Mouse (Mus musculus): Measurements from ENCODE around the gene Ttc28. TPM values are rescaled to one million over a fixed set of nuclear protein-coding genes. Genes with fewer than 3 reads are reported as not detected.

Ttc28 gene
- polyA plus RNA-seq, 1 experiment from 2014 or later = 21.3 TPM

DNA sequence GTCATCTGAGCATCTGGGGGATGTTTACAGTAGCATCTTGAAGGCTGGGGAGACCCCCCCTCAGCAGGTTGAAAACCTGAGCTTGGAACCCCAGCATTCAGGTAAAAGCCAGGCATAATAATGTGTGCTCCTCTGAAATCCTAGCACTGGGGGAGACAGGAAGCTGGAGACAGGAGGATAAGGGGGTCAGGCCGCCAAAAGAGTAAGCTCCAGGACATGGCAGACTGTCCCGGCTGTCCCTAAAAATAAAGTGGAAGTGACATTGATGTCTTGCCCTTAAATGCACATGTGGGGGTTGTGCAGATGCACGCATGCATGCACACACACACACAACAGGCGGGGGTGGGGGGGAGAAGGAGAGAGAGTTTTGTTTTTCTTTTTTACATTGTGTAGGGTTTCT is 118.7 kb downstream of the Ttc28 start:
- peaks cover 21% of the 10 kb centered on the region for H3K4me1 ChIP-seq (replicated peaks)

DNA sequence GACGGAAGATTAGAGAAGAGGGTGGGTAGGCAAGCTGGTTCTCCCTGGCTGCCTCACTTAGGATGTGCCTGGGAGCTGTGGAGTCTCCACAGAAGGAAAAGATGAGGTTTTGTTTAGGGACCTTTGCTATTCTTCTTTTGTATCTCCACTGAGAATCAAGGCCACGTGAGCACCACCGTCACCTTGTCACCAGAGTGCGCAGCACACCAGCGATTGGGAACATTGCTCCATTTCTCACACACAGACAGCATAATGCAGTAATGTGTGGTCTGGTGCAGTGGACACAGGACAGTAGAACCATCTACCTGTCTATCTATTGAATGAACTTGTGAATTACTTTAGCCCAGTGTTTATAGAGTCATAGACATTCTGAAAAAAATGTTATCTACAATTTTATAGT is 121.3 kb downstream of the Ttc28 start:
- Histone ChIP-seq H3K36me3 (no peaks in the 10 kb centered on the region), H3K4me2 (replicated peaks) (no peak overlapping the region), H3K27ac (no peak overlapping the region), H3K9ac (replicated peaks) (no peak overlapping the region), H3K27me3 (no peaks in the 10 kb centered on the region), H3K9me3 (no peaks in the 10 kb centered on the region), H3K4me3 (replicated peaks) (no peak overlapping the region), H3K4me1 (replicated peaks) (peaks cover 22% of the 10 kb centered on the region)
- ATAC-seq = no peak
- WGBS = 69% methylated on average over 5 of the region's 5 CpGs

More for the DNA sequence above, 118.7 kb downstream of the Ttc28 start:
- WGBS = 72% methylated on average over 4 of the region's 4 CpGs
- Histone ChIP-seq H3K9ac (replicated peaks) (no peak overlapping the region), H3K4me3 (replicated peaks) (no peak overlapping the region), H3K36me3 (no peaks in the 10 kb centered on the region), H3K9me3 (no peaks in the 10 kb centered on the region), H3K27me3 (no peaks in the 10 kb centered on the region), H3K4me2 (replicated peaks) (no peak overlapping the region), H3K27ac (no peak overlapping the region)
- no peak for ATAC-seq

DNA sequence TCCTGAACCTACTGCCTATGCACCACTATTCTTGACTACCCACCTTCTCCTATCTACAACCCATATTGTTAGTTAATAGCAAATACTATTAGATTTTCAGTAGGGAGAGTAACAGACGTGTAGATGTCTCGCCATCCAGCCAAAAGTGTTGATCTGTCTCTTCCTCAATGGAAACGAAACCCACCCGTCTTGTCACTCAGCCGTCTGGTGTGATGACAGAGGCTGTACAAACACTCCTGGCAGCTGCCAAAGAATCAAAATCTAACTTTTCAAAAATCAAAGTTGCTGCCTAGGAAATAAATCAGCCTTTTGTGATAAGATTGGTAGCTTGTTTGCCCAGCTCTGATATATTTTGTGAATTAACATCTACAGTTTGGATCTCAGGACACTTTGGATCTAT is 123.6 kb downstream of the Ttc28 start:
- WGBS = 95% methylated on average over 5 of the region's 5 CpGs
- ATAC-seq = no peak
- Histone ChIP-seq H3K36me3 (no peaks in the 10 kb centered on the region), H3K4me3 (replicated peaks) (no peak overlapping the region), H3K9ac (replicated peaks) (no peak overlapping the region), H3K27ac (no peak overlapping the region), H3K27me3 (no peaks in the 10 kb centered on the region), H3K4me2 (replicated peaks) (no peak overlapping the region), H3K9me3 (no peaks in the 10 kb centered on the region), H3K4me1 (replicated peaks) (peaks cover 20% of the 10 kb centered on the region)

DNA sequence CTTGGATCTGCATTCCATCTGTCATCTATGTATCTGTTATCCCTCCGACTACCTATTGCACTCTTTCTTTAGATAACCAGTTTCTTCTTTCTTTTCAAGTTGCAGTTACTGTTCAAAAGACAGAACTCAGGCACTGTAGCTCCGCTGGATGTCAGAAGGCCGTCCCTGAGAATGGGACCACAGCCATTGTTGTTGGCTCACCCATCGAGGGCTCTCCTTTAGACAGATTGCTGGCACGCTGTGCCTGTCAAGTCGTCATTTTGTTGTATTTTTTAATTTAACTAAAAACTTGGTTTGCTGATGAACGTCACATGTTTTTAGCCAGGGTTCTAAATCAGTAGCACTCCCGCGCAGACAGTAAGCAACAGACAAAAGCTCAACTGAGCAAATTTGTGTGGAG is 124.1 kb downstream of the Ttc28 start:
- 90% methylated on average over 9 of the region's 9 CpGs for WGBS
- H3K9me3 ChIP-seq = no peaks in the 10 kb centered on the region
- H3K4me3 ChIP-seq (replicated peaks) = no peak overlapping the region
- H3K4me1 ChIP-seq (replicated peaks) = peaks cover 20% of the 10 kb centered on the region
- no peak overlapping the region for H3K9ac ChIP-seq (replicated peaks)
- no peak for ATAC-seq
- no peak overlapping the region for H3K27ac ChIP-seq
- H3K36me3 ChIP-seq = no peaks in the 10 kb centered on the region
- no peak overlapping the region for H3K4me2 ChIP-seq (replicated peaks)
- no peaks in the 10 kb centered on the region for H3K27me3 ChIP-seq

DNA sequence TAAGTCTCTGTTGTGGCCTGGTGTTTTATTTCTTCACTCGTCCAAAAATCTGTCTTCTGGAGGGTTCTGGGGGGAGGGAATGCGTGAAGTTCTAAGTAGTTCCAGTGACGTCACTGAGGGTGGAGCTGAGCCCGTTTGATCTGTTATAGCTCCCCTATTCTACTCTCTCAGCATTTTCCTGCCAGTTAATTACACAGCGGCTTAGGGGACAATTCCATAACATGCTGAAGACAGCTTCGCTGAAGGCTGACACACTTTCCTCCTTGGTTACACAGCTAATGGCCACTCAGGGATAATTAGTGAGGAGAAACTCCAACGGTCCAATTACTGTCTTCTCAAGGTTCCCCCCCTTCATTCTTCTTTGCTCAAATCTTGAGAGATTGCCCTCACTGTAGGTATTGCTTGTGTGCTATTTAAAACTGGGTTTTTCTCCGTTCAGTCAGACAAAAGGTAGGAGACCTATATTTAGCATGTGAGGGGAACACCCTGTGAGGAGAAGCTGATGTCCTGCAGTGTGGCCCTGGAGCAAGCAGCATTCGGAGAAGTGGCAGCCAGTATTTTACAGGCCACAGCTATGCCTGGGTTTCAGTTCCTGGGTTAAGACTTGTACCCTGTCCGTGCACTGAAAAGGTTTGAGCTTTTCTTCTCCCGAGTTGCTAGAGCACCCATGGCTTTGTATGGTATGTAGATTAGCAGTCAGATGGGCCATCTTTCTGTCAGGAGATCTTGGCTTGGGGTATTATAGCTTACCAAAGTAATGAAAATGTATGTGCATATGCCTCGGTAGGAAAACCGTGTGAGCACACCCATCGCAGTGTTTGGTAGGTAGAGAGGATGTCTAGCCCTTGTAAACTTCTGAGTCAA is 126.9 kb downstream of the Ttc28 start:
- H3K4me1 ChIP-seq (replicated peaks) = peaks cover 27% of the 10 kb centered on the region
- 57% methylated on average over 14 of the region's 14 CpGs for WGBS
- no peak overlapping the region for H3K4me3 ChIP-seq (replicated peaks)
- no peak overlapping the region for H3K9ac ChIP-seq (replicated peaks)
- H3K4me2 ChIP-seq (replicated peaks) = no peak overlapping the region
- H3K36me3 ChIP-seq = peaks cover 8% of the 10 kb centered on the region
- peak; percentile 43; the same call in 1 of the 2 replicates for ATAC-seq
- H3K27me3 ChIP-seq = no peaks in the 10 kb centered on the region
- peaks cover 4% of the 10 kb centered on the region; the same call in 1 of the 2 replicates for H3K9me3 ChIP-seq
- H3K27ac ChIP-seq = peak overlapping the region; percentile 49; the same call in 1 of the 2 replicates

DNA sequence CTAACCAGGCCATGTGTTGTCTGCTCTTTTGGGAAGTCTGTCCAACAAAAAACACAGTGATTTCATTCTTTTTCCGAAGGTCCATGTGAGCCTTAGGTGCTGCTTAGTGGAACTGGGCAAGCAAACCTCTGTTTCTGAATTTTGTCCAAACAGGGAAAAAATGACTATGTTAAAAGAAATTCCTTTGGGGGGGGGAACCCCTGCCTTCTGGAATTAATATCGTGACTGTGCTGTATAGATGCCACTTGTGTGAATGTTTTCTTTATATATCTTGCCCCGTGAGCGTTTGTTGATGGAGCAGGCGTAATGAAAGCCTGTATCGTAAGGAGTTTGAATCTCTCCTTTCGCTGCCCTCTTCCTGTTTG is 127.5 kb downstream of the Ttc28 start:
- Histone ChIP-seq H3K4me2 (replicated peaks) (no peak overlapping the region), H3K9me3 (peaks cover 4% of the 10 kb centered on the region; the same call in 1 of the 2 replicates), H3K36me3 (peaks cover 8% of the 10 kb centered on the region), H3K4me1 (replicated peaks) (peaks cover 32% of the 10 kb centered on the region), H3K9ac (replicated peaks) (no peak overlapping the region), H3K27ac (0 out of 2 replicates have a peak overlapping the region, but pooled peaks have one; percentile 15), H3K4me3 (replicated peaks) (no peak overlapping the region), H3K27me3 (no peaks in the 10 kb centered on the region)
- 77% methylated on average over 7 of the region's 7 CpGs for WGBS
- no peak for ATAC-seq

DNA sequence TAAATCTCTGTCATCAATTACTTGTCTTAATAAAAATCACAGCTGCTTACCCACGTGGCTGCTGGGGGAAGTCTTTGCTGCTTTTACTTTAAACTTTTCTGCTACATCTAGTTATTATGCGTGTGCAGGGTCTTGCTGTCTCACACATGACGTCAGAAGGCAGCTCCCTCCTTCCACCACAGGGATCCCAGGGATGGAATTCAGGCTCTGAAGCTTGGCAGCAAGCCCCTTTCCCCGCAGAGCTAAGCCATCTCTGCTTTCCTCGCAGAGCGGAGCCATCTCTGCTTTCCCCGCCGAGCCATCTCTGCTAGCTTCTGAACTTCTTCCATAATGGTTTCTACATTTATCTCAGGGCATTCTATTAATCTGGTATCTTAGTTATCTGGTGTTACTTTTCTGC is 128.3 kb downstream of the Ttc28 start:
- WGBS = 60% methylated on average over 8 of the region's 8 CpGs
- Histone ChIP-seq H3K36me3 (peaks cover 8% of the 10 kb centered on the region), H3K9me3 (peaks cover 4% of the 10 kb centered on the region; the same call in 1 of the 2 replicates), H3K27me3 (no peaks in the 10 kb centered on the region), H3K9ac (replicated peaks) (no peak overlapping the region), H3K4me3 (replicated peaks) (no peak overlapping the region), H3K4me1 (replicated peaks) (peaks cover 40% of the 10 kb centered on the region), H3K4me2 (replicated peaks) (no peak overlapping the region), H3K27ac (no peak overlapping the region)
- no peak for ATAC-seq

DNA sequence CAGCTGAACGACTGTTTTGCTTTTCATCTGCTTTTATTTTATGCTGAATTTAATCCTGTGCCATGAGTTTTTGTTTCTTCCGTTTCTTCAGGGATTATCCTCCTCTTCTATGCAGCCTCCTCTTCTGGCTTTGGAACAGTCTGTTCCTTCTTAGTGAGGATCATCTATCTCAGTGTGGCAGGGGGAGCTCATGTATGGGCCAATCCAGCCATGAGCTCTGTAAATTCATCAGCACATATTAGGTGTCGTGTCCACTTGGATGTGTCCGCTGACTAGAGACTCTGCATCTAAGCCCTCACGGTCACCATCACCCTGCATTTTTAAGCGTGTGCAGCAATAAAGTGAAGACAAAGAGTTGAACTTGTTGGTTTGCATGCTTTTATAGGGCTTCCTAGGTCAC is 128.8 kb downstream of the Ttc28 start:
- Histone ChIP-seq H3K27ac (no peak overlapping the region), H3K27me3 (no peaks in the 10 kb centered on the region), H3K4me2 (replicated peaks) (no peak overlapping the region), H3K4me1 (replicated peaks) (peaks cover 42% of the 10 kb centered on the region), H3K9me3 (peaks cover 4% of the 10 kb centered on the region; the same call in 1 of the 2 replicates), H3K4me3 (replicated peaks) (no peak overlapping the region), H3K9ac (replicated peaks) (no peak overlapping the region), H3K36me3 (peaks cover 8% of the 10 kb centered on the region)
- 73% methylated on average over 6 of the region's 6 CpGs for WGBS
- no peak for ATAC-seq

DNA sequence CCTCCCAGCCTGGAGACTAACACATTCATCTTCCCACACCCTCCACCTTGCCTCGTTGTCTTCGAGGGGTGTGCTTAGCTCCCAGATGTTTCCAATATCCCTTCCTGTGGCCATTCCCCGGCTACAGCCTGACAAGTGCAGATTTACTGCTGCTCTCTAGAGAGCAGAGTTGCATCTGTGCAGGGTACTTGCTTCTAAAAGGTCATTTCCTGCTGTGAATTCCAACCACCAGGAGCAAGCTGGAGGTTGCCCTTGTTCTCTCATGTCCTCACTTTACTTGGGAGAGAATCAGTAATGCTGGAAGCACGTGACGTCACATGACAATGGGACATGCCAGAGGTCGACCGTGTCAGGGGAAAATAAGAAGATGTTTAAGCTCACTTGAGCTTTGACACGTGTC is 131.7 kb downstream of the Ttc28 start:
- WGBS = 54% methylated on average over 8 of the region's 8 CpGs

DNA sequence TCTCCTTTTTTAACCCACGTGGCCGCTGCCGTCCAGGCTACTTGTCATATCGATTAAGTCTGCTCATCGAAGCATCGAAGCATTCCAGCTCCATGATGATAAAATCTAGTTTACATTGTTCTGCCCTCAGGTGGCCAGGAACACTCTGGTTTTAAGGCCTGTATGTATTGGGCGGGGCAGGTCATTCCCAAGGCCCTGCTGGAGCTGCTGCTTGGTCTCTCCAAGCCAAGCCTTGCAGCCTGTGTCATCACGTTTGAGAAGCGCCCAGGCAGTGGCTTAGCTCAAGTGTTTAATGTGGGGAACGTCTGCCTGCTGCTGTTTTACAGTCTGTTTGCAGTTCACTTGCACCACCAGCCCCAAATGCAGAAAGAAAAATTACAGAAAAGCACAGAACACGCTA is 132.5 kb downstream of the Ttc28 start:
- 75% methylated on average over 11 of the region's 11 CpGs for WGBS
- Histone ChIP-seq H3K4me2 (replicated peaks) (no peak overlapping the region), H3K9me3 (peaks cover 10% of the 10 kb centered on the region; the same call in 1 of the 2 replicates), H3K27me3 (no peaks in the 10 kb centered on the region), H3K9ac (replicated peaks) (no peak overlapping the region), H3K36me3 (peaks cover 8% of the 10 kb centered on the region), H3K4me1 (replicated peaks) (peaks cover 46% of the 10 kb centered on the region), H3K27ac (no peak overlapping the region; the same call in 1 of the 2 replicates), H3K4me3 (replicated peaks) (no peak overlapping the region)
- ATAC-seq = no peak

More for the DNA sequence above, 131.7 kb downstream of the Ttc28 start:
- Histone ChIP-seq H3K4me3 (replicated peaks) (no peak overlapping the region), H3K9me3 (peaks cover 10% of the 10 kb centered on the region; the same call in 1 of the 2 replicates), H3K36me3 (peaks cover 8% of the 10 kb centered on the region), H3K9ac (replicated peaks) (no peak overlapping the region), H3K4me1 (replicated peaks) (peaks cover 53% of the 10 kb centered on the region), H3K27me3 (no peaks in the 10 kb centered on the region), H3K27ac (no peak overlapping the region), H3K4me2 (replicated peaks) (no peak overlapping the region)
- ATAC-seq = no peak

DNA sequence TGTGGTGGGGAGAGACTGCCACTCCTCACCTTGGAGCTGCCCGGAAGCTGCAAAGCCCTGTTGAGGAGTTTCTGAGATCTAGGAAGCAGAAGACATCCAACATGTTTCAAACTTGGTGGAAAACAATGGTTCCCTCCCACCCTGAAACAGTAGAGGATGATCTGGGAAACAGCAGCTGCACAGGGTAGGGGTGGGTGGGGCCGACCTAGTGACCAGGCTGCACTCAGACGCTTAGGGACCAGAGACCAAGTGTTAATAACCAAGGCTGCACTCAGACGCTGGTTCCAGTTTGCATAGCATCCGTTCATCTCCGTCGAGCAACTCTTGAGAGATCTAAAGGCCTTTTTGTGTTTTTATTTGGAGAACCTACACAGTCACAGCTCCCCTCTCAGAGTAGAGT is 133.0 kb downstream of the Ttc28 start:
- ATAC-seq = no peak
- no peak overlapping the region for H3K4me3 ChIP-seq (replicated peaks)
- peaks cover 46% of the 10 kb centered on the region for H3K4me1 ChIP-seq (replicated peaks)
- 54% methylated on average over 7 of the region's 7 CpGs for WGBS
- H3K36me3 ChIP-seq = peaks cover 8% of the 10 kb centered on the region
- H3K27ac ChIP-seq = peak overlapping the region; percentile 31
- no peak overlapping the region for H3K4me2 ChIP-seq (replicated peaks)
- H3K9ac ChIP-seq (replicated peaks) = no peak overlapping the region
- H3K27me3 ChIP-seq = no peaks in the 10 kb centered on the region
- H3K9me3 ChIP-seq = peaks cover 10% of the 10 kb centered on the region; the same call in 1 of the 2 replicates

DNA sequence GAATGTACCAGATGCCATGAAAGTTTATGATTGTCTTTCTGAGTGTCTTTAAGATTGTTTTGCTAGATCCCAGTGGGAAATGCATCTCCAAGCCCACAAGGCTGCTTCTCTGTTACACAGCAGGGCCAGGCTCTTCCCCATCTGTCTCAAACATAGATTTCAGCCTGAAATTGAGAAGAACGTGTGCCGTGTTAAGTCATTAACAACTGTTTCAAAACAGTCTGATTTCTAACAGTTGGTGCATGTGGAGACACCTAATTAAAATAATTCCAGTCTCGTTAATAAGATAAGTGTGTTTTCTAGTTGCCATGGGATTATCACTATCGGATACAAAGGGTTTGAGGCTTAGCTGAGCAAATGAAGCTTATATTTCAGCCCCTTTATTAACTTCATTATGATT is 135.4 kb downstream of the Ttc28 start:
- H3K9ac ChIP-seq (replicated peaks) = no peak overlapping the region
- H3K27me3 ChIP-seq = no peaks in the 10 kb centered on the region
- peaks cover 42% of the 10 kb centered on the region for H3K4me1 ChIP-seq (replicated peaks)
- peaks cover 4% of the 10 kb centered on the region for H3K36me3 ChIP-seq
- 56% methylated on average over 4 of the region's 4 CpGs for WGBS
- H3K27ac ChIP-seq = no peak overlapping the region
- H3K4me2 ChIP-seq (replicated peaks) = no peak overlapping the region
- ATAC-seq = no peak
- H3K9me3 ChIP-seq = peaks cover 7% of the 10 kb centered on the region; the same call in 1 of the 2 replicates
- H3K4me3 ChIP-seq (replicated peaks) = no peak overlapping the region
